Mouse (Mus musculus): ENCODE measurements around the gene Ppp2r5c.
A peak's percentile ranks its signal among the peaks of the same experiment; 100 is the strongest.

Gene Ppp2r5c

GRCm38 (mm10) chr12:110446290-110447170 lies at the start of gene Ppp2r5c:
Gene Ppp2r5c, plus strand, starts transcription at chr12:110447120.
- DNase-seq (ENCODE audit: extremely low read depth, low read depth, low spot score) = peak; percentile 30

- no peak for DNase-seq (ENCODE audit: extremely low read depth, low read depth, low spot score)
These were observed 48.6 kb upstream of the Ppp2r5c start for GRCm38 (mm10) chr12:110398351-110398750.

GRCm38 (mm10) chr12:110399161-110399560 lies 47.8 kb upstream of the Ppp2r5c start:
- DNase-seq (ENCODE audit: extremely low read depth, low read depth, low spot score) = no peak

- no peak for DNase-seq (ENCODE audit: extremely low read depth, low read depth, low spot score)
These were observed 46.0 kb upstream of the Ppp2r5c start for GRCm38 (mm10) chr12:110400936-110401335.

GRCm38 (mm10) chr12:110401871-110402270 lies 45.0 kb upstream of the Ppp2r5c start:
- no peak for DNase-seq (ENCODE audit: extremely low read depth, low read depth, low spot score)

GRCm38 (mm10) chr12:110416244-110416643 lies 30.7 kb upstream of the Ppp2r5c start:
- DNase-seq (ENCODE audit: extremely low read depth, low read depth, low spot score) = no peak

- DNase-seq (ENCODE audit: extremely low read depth, low read depth, low spot score) = peak; percentile 26
These were observed 29.6 kb upstream of the Ppp2r5c start for GRCm38 (mm10) chr12:110417023-110417986.

DNA sequence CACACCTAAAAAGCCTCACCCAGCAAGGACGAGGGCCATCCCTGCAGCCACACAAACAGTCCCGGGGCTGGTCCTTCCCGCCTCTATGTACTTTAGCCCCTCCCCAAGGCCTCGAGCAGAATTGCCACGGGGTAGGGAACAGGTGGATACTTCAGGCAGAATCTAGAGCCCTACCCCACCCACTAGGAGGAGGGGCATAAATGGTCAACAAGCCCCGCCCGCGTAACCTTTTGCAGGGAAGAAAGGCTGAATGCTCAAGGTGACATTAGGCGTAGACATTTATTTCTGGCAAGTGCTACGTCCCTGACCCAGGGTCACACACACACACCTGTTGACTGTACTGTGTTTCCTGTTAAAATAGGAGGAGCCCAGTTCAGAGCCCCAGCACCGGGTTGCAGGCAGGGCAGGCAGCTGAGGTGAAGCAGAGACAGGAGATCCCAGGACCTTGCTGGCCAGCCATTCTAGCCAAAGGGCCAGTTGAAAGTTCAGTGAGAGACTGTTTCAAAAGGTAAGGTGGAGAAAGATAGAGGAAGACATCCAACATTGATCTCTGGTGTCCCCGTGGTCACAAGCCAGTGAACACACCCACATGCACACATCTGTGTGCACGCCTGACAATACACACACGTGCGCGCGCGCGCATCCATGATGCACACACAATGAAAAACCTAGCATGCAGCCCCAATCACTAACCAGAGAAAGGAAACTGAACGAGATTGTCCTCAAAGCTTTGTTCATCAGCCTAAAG lies 28.8 kb upstream of the Ppp2r5c start:
- DNase-seq (ENCODE audit: extremely low read depth, low read depth, low spot score) = no peak

GRCm38 (mm10) chr12:110418735-110419350 lies 28.1 kb upstream of the Ppp2r5c start:
- DNase-seq (ENCODE audit: extremely low read depth, low read depth, low spot score) = no peak

DNA sequence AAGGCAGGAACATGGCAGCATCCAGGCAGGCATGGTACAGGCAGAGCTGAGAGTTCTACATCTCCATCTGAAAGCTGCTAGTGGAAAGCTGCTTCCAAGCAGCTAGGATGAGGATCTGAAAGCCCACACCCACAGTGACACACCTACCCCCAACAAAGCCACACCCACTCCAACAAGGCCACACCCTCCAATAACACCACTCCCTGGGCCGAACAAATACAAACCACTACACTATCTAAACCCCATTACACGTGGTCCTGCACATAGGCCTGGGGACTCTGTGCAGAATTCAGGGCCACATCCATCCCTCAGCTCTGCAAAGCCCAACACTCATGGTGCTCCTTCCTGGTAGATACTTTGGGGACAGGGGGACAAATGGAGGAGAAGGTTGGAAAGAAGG lies 27.0 kb upstream of the Ppp2r5c start:
- DNase-seq (ENCODE audit: extremely low read depth, low read depth, low spot score) = no peak

DNA sequence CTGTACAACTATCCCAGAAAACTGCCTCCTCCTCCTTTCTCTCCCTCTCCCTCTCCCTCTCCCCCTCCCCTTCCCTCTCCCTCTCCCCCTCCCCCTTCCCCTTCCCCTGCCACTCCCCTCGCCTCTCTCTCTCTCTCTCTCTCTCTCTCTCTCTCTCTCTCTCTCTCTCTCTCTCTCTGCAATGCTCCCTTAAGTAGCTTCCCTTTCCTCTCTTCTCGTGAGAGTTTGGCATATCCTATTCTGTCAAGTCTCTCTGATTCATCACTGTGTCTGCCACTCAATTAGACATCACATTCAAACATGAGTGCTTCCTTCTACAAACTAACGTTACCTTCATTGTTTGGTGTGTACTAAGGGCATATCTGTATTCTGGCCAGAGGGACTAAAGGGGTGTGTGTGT lies 25.6 kb upstream of the Ppp2r5c start:
- no peak for DNase-seq (ENCODE audit: extremely low read depth, low read depth, low spot score)

DNA sequence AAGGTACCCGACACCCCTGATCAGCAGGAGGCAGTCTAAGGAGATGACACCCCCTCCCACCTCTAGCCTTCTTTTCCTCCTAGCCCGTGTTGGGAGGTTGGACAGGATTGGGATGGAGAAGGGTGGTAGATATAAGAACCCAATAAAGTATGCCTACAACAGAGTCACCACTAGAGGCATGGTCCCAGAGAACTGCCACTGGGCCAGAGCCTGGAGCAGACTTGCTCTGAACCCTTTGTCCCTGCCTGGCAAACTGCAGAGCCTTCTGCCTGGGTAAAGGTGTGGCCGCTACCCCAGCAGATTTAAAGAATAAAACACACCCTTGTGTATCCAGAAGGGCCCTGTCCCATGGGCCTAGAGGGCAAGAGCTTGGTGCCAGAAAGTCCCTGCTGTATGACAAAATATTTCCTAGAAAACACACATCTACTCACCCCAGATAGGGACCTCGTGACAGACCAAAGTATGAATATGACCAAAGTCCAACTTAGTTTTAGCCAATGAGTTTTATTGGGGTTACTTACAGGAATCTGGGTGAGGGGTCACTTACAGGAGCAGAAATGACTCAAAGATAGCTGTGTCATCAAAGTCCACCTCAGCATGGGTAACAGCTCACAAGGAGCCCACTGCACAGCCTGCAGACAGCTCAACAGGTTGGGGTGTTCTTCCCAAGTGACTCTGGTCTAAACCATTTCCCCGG lies 22.8 kb upstream of the Ppp2r5c start:
- no peak for DNase-seq (ENCODE audit: extremely low read depth, low read depth, low spot score)

- no peak for DNase-seq (ENCODE audit: extremely low read depth, low read depth, low spot score)
These were observed 20.4 kb upstream of the Ppp2r5c start for GRCm38 (mm10) chr12:110426417-110427010.

- no peak for DNase-seq (ENCODE audit: extremely low read depth, low read depth, low spot score)
These were observed 17.5 kb upstream of the Ppp2r5c start for GRCm38 (mm10) chr12:110429340-110429973.

DNA sequence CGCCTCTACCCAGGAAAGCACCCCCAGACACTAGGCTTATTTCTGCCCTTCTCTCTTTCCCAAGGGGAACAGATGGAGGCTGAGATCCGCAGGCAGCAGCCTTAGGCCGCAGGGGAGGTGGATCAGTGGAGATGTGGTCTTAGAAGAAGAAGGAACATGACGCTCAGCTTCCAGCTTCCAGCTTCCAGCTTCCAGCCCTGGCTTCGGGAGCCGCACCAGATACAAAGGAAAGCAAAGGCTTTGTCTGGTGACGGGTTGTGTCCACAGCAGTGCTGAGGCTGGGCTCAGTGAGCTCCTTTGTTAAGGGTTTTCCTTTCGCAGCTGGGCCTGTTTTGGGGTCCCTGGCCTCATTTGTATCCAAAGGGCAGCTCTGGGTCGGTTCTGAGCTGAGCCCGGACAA lies 16.9 kb upstream of the Ppp2r5c start:
- DNase-seq (ENCODE audit: extremely low read depth, low read depth, low spot score) = no peak

- no peak for DNase-seq (ENCODE audit: extremely low read depth, low read depth, low spot score)
These were observed 15.1 kb upstream of the Ppp2r5c start for GRCm38 (mm10) chr12:110431805-110432204.

DNA sequence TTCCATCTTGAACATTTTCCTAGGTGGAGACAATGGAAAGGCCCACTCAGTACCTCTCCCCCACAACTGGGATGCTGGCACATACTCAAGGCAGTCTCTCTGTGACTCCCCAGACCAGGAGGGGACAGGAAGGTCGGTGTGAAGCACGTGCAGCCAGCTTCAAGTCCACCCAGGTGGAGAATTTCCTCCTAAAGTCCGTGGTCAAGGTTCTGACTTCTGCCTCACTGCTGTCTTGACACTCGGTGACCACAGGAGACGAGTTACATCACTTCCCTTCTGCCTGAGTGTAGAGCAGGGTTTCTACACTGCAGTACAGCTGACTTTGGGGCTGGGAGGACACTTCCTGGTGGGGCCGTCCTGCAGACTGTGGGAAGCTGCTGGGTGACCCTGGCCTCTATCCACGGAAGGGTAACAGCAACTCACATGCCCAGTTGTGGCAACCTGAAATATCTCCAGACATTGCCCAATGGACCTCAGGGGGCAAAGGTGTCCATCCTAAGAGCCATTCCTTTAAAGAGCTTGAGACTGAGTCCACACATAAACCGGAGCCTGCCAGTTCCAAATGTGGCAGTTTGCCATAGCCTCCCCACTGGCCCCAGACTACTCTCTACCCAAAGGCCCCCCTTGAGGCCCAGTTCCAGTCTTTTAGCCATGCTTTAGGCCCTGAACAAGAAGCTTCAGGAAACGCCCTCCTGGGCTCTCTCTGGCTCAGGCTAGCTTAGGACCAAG lies 10.1 kb upstream of the Ppp2r5c start:
- no peak for DNase-seq (ENCODE audit: extremely low read depth, low read depth, low spot score)

DNA sequence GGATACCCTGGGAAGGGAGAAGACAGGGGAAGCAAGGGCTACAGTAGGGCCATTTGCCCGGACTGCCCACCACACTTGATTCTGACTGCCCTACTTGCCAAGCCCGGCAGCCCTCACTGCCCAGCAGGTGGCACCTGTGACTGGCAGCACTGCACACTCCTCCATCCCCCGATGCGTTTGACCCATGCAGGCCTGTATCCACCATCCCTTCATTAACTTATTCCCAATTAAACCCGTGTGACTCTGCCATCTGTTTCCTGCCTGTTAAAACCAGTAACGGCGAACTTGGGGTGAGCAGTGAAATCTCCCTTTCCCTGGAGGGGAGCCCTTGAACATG lies 9.6 kb upstream of the Ppp2r5c start:
- no peak for DNase-seq (ENCODE audit: extremely low read depth, low read depth, low spot score)
